Mouse (Mus musculus) neural tube, embryonic 14.5 days (tissue): ENCODE measurements at regions not wholly inside any gene's neighbourhood (a gene's known extent, or its start where the extent isn't known, plus 50 kb on each side); places are given as distances from the start of the nearest gene placed in this dataset.

Experiments used
- ATAC-seq: fragments of 200-750 bp; cut with Nextera tagmentation; 2 replicates; pipeline ENCODE4 v1.8.0; 2017; ENCODE audit warnings: low read depth, mild to moderate bottlenecking, moderate TSS enrichment, moderate library complexity
- H3K27ac ChIP-seq: fragments of 300-500 bp; sonication (generic); 2 replicates; pipeline ENCODE4 v1.5.1; 2014; ENCODE audit warnings: low read depth, mild to moderate bottlenecking, control low read depth, low read length, moderate library complexity, mixed read lengths
- H3K27me3 ChIP-seq: fragments of 300-500 bp; sonication (generic); 2 replicates; pipeline ENCODE4 v1.6.1; 2014; ENCODE audit warnings: low read length; ENCODE audit not compliant: control insufficient read depth, insufficient read depth
- H3K36me3 ChIP-seq: fragments of 300-500 bp; sonication (generic); 2 replicates; pipeline ENCODE4 v1.6.1; 2014; ENCODE audit warnings: low read length, mixed read lengths; ENCODE audit not compliant: control insufficient read depth, insufficient read depth
- H3K4me1 ChIP-seq: fragments of 300-500 bp; sonication (generic); 2 replicates; pipeline ENCODE4 v1.6.1; 2014; ENCODE audit warnings: low read length; ENCODE audit not compliant: control insufficient read depth, insufficient read depth
- H3K4me2 ChIP-seq: fragments of 300-500 bp; sonication (generic); 2 replicates; pipeline ENCODE4 v1.6.1; 2014; ENCODE audit warnings: mild to moderate bottlenecking, low read depth, low read length, control low read depth
- H3K4me3 ChIP-seq: fragments of 300-500 bp; sonication (generic); 2 replicates; pipeline ENCODE4 v1.5.1; 2014; ENCODE audit warnings: low read depth, low read length, control low read depth, mixed read lengths
- H3K9ac ChIP-seq: fragments of 300-500 bp; sonication (generic); replicated peaks from 2 replicates; pipeline ENCODE4 v1.6.1; 2014; ENCODE audit warnings: low read depth, mild to moderate bottlenecking, control low read depth, low read length, mixed read lengths
- H3K9me3 ChIP-seq: fragments of 300-500 bp; sonication (generic); 2 replicates; pipeline ENCODE4 v1.6.1; 2016; ENCODE audit warnings: low read length; ENCODE audit not compliant: control insufficient read depth
- WGBS: fragments of 180-500 bp; shearing (Covaris S2); extraction: QIAGEN DNeasy Blood & Tissue Kit; methylation state at CpG from one replicate; pipeline ENCODE4 v1.1.7; 2014; 5-methylcytosine and 5-hydroxymethylcytosine counted together

DNA sequence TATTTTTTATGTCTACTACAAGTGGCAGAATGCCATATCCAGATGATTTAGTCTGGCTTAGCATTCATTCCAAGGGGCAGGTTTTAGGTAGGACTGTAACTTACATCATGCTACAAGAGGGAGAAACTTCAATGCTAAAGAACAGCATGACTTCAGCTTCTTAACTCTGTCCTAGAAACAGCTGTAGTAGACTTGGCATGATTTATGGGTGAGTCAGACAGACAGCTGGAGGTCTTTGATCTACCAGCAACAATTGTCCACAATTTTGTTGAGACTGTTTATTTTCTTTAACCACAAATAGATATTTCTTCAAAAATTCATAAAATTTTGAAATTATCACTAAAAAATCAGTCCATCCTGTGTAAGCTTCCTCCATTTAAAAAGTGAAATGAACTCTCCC is 781.7 kb upstream of the Man1a start:
- no peak for ATAC-seq
- Histone ChIP-seq H3K27ac (no peak overlapping the region), H3K9me3 (no peaks in the 10 kb centered on the region), H3K36me3 (no peaks in the 10 kb centered on the region), H3K27me3 (no peaks in the 10 kb centered on the region), H3K9ac (no peak overlapping the region), H3K4me1 (no peaks in the 10 kb centered on the region), H3K4me2 (no peak overlapping the region), H3K4me3 (no peak overlapping the region)

DNA sequence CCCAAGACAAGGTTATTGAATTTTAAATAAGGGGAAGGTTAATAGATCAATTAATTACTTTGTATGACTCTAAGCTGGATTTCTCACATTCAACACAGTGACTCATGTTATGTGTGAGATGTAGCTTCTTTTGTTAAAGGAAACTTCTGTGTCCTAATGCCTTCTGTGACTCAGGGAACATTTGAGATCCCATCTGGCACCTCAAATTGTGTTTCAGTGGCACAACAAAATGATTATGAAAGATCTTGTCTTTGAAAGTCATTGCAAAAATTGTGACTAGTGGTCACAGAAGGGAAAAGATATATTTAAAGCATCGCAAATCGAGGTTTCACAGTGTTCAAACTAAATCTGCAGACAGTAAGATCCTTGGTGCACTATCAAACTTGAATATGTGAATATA is 765.2 kb upstream of the Man1a start:
- H3K9ac ChIP-seq: no peak overlapping the region
- H3K4me1 ChIP-seq: no peaks in the 10 kb centered on the region
- H3K27me3 ChIP-seq: no peaks in the 10 kb centered on the region
- no peaks in the 10 kb centered on the region for H3K36me3 ChIP-seq
- no peaks in the 10 kb centered on the region for H3K9me3 ChIP-seq
- no peak overlapping the region for H3K4me2 ChIP-seq
- H3K4me3 ChIP-seq: no peak overlapping the region
- no peak overlapping the region for H3K27ac ChIP-seq
- ATAC-seq: no peak
- WGBS: 96% methylated on average over 2 of the region's 2 CpGs

DNA sequence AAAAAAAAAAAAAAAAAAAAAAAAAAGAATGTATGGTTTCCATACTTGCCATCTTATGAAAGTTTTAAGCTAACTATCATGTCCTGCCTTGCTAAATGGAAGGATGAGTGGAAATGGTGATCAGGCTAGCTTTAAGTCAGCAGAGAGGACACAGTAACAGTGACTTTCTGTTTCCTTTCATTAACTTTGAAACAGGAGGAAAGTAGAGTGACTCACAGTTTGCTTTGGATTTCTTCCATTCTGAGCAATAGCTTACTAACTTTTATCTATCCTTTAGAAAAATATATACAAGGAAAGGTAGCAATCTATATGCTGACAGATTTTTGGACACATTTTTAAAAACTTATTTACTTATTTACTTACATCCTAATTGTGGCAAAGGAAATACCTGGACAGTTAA is 762.6 kb upstream of the Man1a start:
- Histone ChIP-seq H3K9ac (no peak overlapping the region), H3K9me3 (no peaks in the 10 kb centered on the region), H3K4me2 (no peak overlapping the region), H3K27ac (no peak overlapping the region), H3K4me1 (no peaks in the 10 kb centered on the region), H3K36me3 (no peaks in the 10 kb centered on the region), H3K4me3 (no peak overlapping the region), H3K27me3 (no peaks in the 10 kb centered on the region)
- ATAC-seq: no peak

DNA sequence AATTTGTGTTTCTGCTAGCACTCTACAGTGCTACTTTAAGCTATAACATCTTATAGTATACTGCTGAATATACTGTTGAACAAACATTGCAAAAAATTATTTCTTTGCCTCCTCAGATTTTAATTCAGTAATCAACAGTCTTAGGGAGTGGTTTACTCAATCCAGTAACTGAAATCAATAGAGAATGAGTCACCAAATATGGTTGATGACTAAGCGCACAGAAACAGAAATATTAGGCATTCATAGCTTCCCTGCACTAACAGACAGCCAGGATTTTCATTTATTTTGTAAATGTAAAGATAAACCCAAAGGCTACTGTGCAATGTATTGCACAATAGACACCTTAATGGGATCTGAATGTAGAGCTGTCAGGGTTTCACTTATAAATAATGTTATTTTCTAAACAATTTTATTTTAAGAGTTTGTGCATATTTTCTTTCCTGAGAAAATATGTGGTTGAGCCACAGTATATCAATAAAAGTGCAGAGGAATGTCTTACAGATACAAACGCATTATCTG is 738.3 kb upstream of the Man1a start:
- Histone ChIP-seq H3K27ac (no peak overlapping the region), H3K4me1 (no peaks in the 10 kb centered on the region), H3K9me3 (no peaks in the 10 kb centered on the region), H3K27me3 (no peaks in the 10 kb centered on the region), H3K9ac (no peak overlapping the region), H3K36me3 (no peaks in the 10 kb centered on the region), H3K4me2 (no peak overlapping the region), H3K4me3 (no peak overlapping the region)
- 92% methylated on average over 2 of the region's 2 CpGs for WGBS
- ATAC-seq: no peak

DNA sequence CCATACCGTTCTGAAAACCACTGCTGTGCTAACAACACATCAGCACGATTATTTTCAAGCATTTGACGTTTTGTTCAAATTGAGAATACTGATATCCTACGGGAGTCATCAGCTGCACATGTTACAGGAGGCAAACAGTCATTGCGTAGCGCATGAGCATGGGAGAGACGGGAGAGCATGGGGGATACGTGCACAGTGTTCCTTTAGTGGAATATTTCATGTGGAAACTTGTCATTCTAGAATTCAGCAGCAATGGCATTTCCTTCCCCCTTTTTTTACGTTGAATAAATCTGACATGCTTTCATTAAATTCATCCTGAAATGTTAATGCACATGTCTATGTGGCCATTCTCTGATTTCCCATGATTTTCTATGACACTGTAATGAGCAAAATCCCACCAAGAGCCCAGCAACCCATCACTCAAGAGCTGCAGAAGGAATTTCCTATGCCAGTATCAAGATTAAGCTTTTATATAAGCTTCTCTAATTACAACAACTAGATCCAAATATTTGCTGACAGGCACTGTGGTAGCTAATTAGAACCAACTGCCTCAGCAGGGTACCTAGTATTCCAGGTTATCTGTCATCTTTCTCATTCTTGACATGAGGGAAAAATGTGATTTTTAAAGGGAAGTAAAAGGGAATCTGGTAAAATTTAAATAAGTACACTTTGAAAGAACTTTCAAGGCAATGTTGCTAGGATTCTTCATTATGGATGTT is 723.2 kb upstream of the Man1a start:
- Histone ChIP-seq H3K27me3 (no peaks in the 10 kb centered on the region), H3K27ac (no peak overlapping the region), H3K36me3 (no peaks in the 10 kb centered on the region), H3K4me3 (no peak overlapping the region), H3K9me3 (no peaks in the 10 kb centered on the region), H3K9ac (no peak overlapping the region), H3K4me1 (no peaks in the 10 kb centered on the region), H3K4me2 (peak overlapping the region; percentile 28; the same call in 1 of the 2 replicates)
- 55% methylated on average over 9 of the region's 9 CpGs for WGBS
- peak; percentile 86 for ATAC-seq

DNA sequence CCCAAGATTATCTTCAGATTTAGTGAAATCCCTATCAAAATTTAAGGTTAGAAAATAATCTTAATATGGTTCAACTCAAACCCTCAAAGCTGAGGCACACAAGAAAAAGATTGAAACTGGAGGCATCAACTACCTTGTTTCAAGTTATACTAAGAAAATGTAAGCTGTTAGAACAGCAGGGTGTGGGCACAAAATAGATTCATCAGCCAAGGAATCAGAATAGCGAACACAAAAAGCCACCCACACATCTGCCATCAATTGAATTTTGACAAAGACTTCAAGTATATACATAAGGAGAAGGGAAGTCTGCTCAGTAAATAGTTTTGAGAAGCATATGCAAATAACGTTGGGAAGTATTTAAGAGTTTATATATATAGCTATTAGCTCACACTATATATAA is 720.9 kb upstream of the Man1a start:
- H3K27me3 ChIP-seq: no peaks in the 10 kb centered on the region
- H3K4me1 ChIP-seq: no peaks in the 10 kb centered on the region
- no peaks in the 10 kb centered on the region for H3K36me3 ChIP-seq
- H3K4me2 ChIP-seq: no peak overlapping the region
- 88% methylated on average over 2 of the region's 2 CpGs for WGBS
- no peak for ATAC-seq
- no peak overlapping the region for H3K27ac ChIP-seq
- H3K9ac ChIP-seq: no peak overlapping the region
- no peaks in the 10 kb centered on the region for H3K9me3 ChIP-seq
- H3K4me3 ChIP-seq: no peak overlapping the region

GRCm38 (mm10) chr10:54761084-54761483 is 684.7 kb upstream of the Man1a start:
- 94% methylated on average over 2 of the region's 2 CpGs for WGBS
- no peak for ATAC-seq
- no peaks in the 10 kb centered on the region for H3K36me3 ChIP-seq
- H3K4me2 ChIP-seq: no peak overlapping the region
- no peaks in the 10 kb centered on the region for H3K9me3 ChIP-seq
- H3K9ac ChIP-seq: no peak overlapping the region
- no peaks in the 10 kb centered on the region for H3K27me3 ChIP-seq
- no peaks in the 10 kb centered on the region for H3K4me1 ChIP-seq
- no peak overlapping the region for H3K27ac ChIP-seq
- no peak overlapping the region for H3K4me3 ChIP-seq

- Histone ChIP-seq H3K4me2 (no peak overlapping the region), H3K27ac (no peak overlapping the region), H3K9me3 (no peaks in the 10 kb centered on the region), H3K9ac (no peak overlapping the region), H3K4me3 (no peak overlapping the region), H3K36me3 (no peaks in the 10 kb centered on the region), H3K27me3 (no peaks in the 10 kb centered on the region), H3K4me1 (no peaks in the 10 kb centered on the region)
- 73% methylated on average over 2 of the region's 2 CpGs for WGBS
- no peak for ATAC-seq
Observed at GRCm38 (mm10) chr10:54749239-54749638, 672.8 kb upstream of the Man1a start.

DNA sequence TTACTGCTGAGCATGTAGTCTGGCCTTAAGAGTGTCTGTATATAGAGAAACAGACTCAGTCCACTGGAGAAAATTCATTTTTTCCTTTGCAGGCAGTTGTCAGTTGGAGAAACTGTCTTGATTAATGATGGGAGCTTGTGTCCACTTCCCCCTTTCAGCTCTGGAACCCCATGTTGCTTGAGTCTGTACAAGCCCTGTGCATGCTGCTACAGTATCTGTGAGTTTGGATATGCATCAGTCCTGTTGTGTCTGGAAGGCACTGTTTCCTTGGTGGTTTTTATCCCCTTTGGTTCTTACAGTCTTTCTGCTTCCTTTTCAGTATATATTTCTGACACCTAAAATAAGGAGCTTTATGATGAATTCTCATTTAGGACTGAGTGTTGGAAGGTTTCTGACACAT is 660.7 kb upstream of the Man1a start:
- Histone ChIP-seq H3K9ac (no peak overlapping the region), H3K4me2 (no peak overlapping the region), H3K9me3 (no peaks in the 10 kb centered on the region), H3K27me3 (no peaks in the 10 kb centered on the region), H3K4me1 (no peaks in the 10 kb centered on the region), H3K36me3 (no peaks in the 10 kb centered on the region), H3K27ac (no peak overlapping the region), H3K4me3 (no peak overlapping the region)
- ATAC-seq: no peak
